20 mouse cellular contexts compared by ENCODE assay signal in the genomic region with DNA sequence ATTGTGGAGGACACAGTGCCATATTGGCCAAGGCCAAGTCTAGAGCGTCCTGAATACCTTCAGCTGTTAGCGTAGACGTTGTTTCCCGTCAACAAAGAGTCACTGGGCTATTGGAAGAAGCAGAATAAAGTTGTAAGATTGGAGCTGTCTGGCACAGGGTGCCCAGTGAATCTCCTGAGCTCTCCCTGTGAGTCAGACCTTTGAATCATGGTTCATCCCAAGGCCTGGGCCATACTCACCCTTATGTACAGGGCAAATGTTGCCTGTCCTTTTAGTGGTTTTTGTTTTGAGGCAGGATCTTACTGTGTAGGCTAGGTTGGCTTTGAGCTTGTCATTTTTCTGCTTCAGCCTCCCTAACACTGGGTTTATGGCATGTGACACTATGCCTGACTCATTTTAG.
A peak's percentile ranks its signal among the peaks of the same experiment; 100 is the strongest.
DNase-seq lines count a peak whose midpoint lies in the region; ATAC-seq and TF ChIP-seq lines count a peak whose summit lies in the region.
"Had no signal": no experiment of that assay in that cellular context is flagged by ENCODE, and none has a peak within 500 bp of the region (broad histone marks: within the 10 kb centered on the region; RNA-seq: fewer than 3 reads in every experiment).

No protein-coding gene starts in this region.

- peaks cover 16 to 57% of the 10 kb centered on the region in 2 experiments; a peak in 3 of 4 replicates for H3K4me1 ChIP-seq in CH12.LX (ENCODE audit: control insufficient read depth in 1 of 2, insufficient read depth in 2 of 2)
- no peaks in the 10 kb centered on the region for H3K4me1 ChIP-seq in forebrain, embryonic 11.5 days (replicated peaks; ENCODE audit: control insufficient read depth, insufficient read depth, low read length)

- peaks cover 7 to 36% of the 10 kb centered on the region in 2 experiments for H3K36me3 ChIP-seq in CH12.LX (replicated peaks in 1 of 2; ENCODE audit: control insufficient read depth in 1 of 2, insufficient read depth in 1 of 2, low read length in 1 of 2)
- no peaks in the 10 kb centered on the region for H3K36me3 ChIP-seq in forebrain, embryonic 11.5 days (ENCODE audit: control insufficient read depth, insufficient read depth, low read length)
- H3K36me3 ChIP-seq: heart, embryonic 15.5 days; intestine, embryonic 15.5 days had no signal

- TF ChIP-seq POLR2A in CH12.LX (IDR thresholded peaks at IDR 0.05; ENCODE audit: low read depth, low read length): no peak

- peak overlapping the region; percentile 71 for H3K27ac ChIP-seq in CH12.LX (ENCODE audit: insufficient read depth, low read depth)
- H3K27ac ChIP-seq in forebrain, embryonic 11.5 days (ENCODE audit: low read depth, low read length): no peak overlapping the region
- H3K27ac ChIP-seq: embryonic facial prominence, embryonic 10.5 days; gastrocnemius, adult 2 months; heart, embryonic 15.5 days; hindbrain, embryonic 10.5 days; hindbrain, embryonic 14.5 days; intestine, embryonic 15.5 days had no signal

- no peaks in the 10 kb centered on the region for H3K79me2 ChIP-seq in CH12.LX (replicated peaks; ENCODE audit: control insufficient read depth, extremely low read depth, insufficient read depth, poor library complexity, severe bottlenecking)

- intact Hi-C loops in left cerebral cortex, postnatal 25 days (cut with DNase I): no loop called here

- ATAC-seq in forebrain, embryonic 11.5 days (replicated peaks; ENCODE audit: low FRiP score): no peak
- ATAC-seq: forebrain, embryonic 14.5 days; intestine, embryonic 15.5 days had no signal

- TF ChIP-seq CTCF in CH12.LX (conservative IDR thresholded peaks at IDR 0.05 in 1 of 2, IDR thresholded peaks at IDR 0.05 in 1 of 2; ENCODE audit: low read depth in 2 of 2, low read length in 2 of 2): no peak

- no peaks in the 10 kb centered on the region for H3K27me3 ChIP-seq in CH12.LX (replicated peaks)
- no peaks in the 10 kb centered on the region for H3K27me3 ChIP-seq in forebrain, embryonic 11.5 days (ENCODE audit: control insufficient read depth, insufficient read depth, low read length)
- H3K27me3 ChIP-seq: heart, embryonic 15.5 days; intestine, embryonic 15.5 days had no signal

- dilution Hi-C loops in CH12.LX (cut with MboI; ENCODE audit: extremely low pct_ligation_motif_present, extremely low pct_unique_long_range_greater_than_20kb, low sequenced_read_pairs): no loop called here

- peak overlapping the region; percentile 60; the same call in 1 of the 2 replicates for H3K4me2 ChIP-seq in CH12.LX (ENCODE audit: insufficient read depth, low read depth, poor library complexity, severe bottlenecking)
- no peak overlapping the region for H3K4me2 ChIP-seq in forebrain, embryonic 11.5 days (ENCODE audit: low read depth, low read length, severe bottlenecking)
- H3K4me2 ChIP-seq: heart, embryonic 11.5 days; heart, embryonic 15.5 days; hindbrain, embryonic 14.5 days; intestine, embryonic 15.5 days had no signal

- DNase-seq in adrenal gland, adult 8-10 months: peak; percentile 32
- DNase-seq in adrenal gland, postnatal 25 days: no peak
- no peak for DNase-seq in CH12.LX (ENCODE audit: extremely low read depth)
- peak; percentile 36 for DNase-seq in adrenal gland, postnatal 14 days
- no peak for DNase-seq in forebrain, embryonic 11.5 days (ENCODE audit: low spot score)
- DNase-seq in left cerebral cortex, postnatal 25 days (ENCODE audit: low spot score in 2 of 2): no peak
- DNase-seq: cerebellum, adult 18-20 months; cerebellum, postnatal 10 days; gastrocnemius, adult 2 months; gastrocnemius, postnatal 25 days; heart, postnatal 14 days; kidney, adult 2 months had no signal

- peaks cover 3% of the 10 kb centered on the region for H3K9me3 ChIP-seq in CH12.LX (replicated peaks; ENCODE audit: low read length)
- no peaks in the 10 kb centered on the region for H3K9me3 ChIP-seq in forebrain, embryonic 11.5 days (ENCODE audit: control insufficient read depth, low read length)
- H3K9me3 ChIP-seq: embryonic facial prominence, embryonic 10.5 days; G1E; heart, embryonic 15.5 days; hindbrain, embryonic 10.5 days; intestine, embryonic 15.5 days had no signal

- TF ChIP-seq RAD21 in CH12.LX (IDR thresholded peaks at IDR 0.05; ENCODE audit: low read depth, low read length): no peak

- TF ChIP-seq EP300 in CH12.LX (IDR thresholded peaks at IDR 0.05; ENCODE audit: low read length): no peak

- no peak overlapping the region for H3K4me3 ChIP-seq in CH12.LX (replicated peaks in 1 of 3; ENCODE audit: low read depth in 2 of 3, low read length in 2 of 3, poor library complexity in 1 of 3)
- no peak overlapping the region for H3K4me3 ChIP-seq in forebrain, embryonic 11.5 days (ENCODE audit: low read depth, low read length)
- H3K4me3 ChIP-seq: embryonic facial prominence, embryonic 10.5 days; gastrocnemius, adult 2 months; heart, embryonic 15.5 days; hindbrain, embryonic 10.5 days; intestine, embryonic 15.5 days had no signal

- H3K9ac ChIP-seq in CH12.LX (ENCODE audit: insufficient read depth, low read depth): no peak overlapping the region
- H3K9ac ChIP-seq in forebrain, embryonic 11.5 days (ENCODE audit: low read length): no peak overlapping the region
- H3K9ac ChIP-seq: heart, embryonic 15.5 days; hindbrain, embryonic 14.5 days; intestine, embryonic 15.5 days had no signal

- in situ Hi-C loops in CH12.LX (cut with MboI; ENCODE audit: low pct_ligation_motif_present, low pct_unique_long_range_greater_than_20kb, low sequenced_read_pairs): loop anchor here (25.0 kb wide), 1 partner anchor 578 kb away; no protein-coding TSS in a partner anchor

- 92% methylated on average over 4 of the region's 4 CpGs for WGBS in forebrain, embryonic 11.5 days

TF ChIP-seq in CH12.LX, 34 proteins besides CTCF, POLR2A, EP300 and RAD21:
- TF ChIP-seq ZKSCAN1 (IDR thresholded peaks at IDR 0.05; ENCODE audit: borderline replicate concordance, low read depth, low read length) (no peak), MAX (IDR thresholded peaks at IDR 0.05; ENCODE audit: low read length) (no peak), E2F4 (IDR thresholded peaks at IDR 0.05; ENCODE audit: insufficient replicate concordance, low read depth, low read length) (no peak), BHLHE40 (IDR thresholded peaks at IDR 0.05; ENCODE audit: low read depth, low read length) (no peak), MAFK (IDR thresholded peaks at IDR 0.05; ENCODE audit: insufficient replicate concordance, low read length) (no peak), NELFE (IDR thresholded peaks at IDR 0.05; ENCODE audit: low read depth, low read length) (no peak), ETS1 (conservative IDR thresholded peaks at IDR 0.05; ENCODE audit: low read depth, low read length) (no peak), GABPA (IDR thresholded peaks at IDR 0.05; ENCODE audit: insufficient replicate concordance, low read depth, low read length) (no peak), RCOR1 (conservative IDR thresholded peaks at IDR 0.05; ENCODE audit: low read depth, low read length) (no peak; the same call in 1 of the 2 replicates), ZMIZ1 (IDR thresholded peaks at IDR 0.05; ENCODE audit: low read depth, low read length) (no peak), MAZ (IDR thresholded peaks at IDR 0.05; ENCODE audit: low read depth, low read length) (no peak), PAX5 (IDR thresholded peaks at IDR 0.05; ENCODE audit: low read length) (no peak), USF2 (conservative IDR thresholded peaks at IDR 0.05; ENCODE audit: low read depth, low read length) (no peak), KAT2A (IDR thresholded peaks at IDR 0.05; ENCODE audit: insufficient replicate concordance, low read length) (no peak), MYC (IDR thresholded peaks at IDR 0.05; ENCODE audit: low read depth, low read length) (no peak), TCF12 (IDR thresholded peaks at IDR 0.05; ENCODE audit: low read depth, low read length) (no peak), CHD2 (IDR thresholded peaks at IDR 0.05; ENCODE audit: low read length) (no peak)

Comparison
In these comparisons a context has a peak if more than half of its experiments do, and no peak if none do; other contexts are left out.
1. DNase-seq: peak in adrenal gland, adult 8-10 months (single experiment) and adrenal gland, postnatal 14 days (single experiment); none in adrenal gland, postnatal 25 days (single experiment), CH12.LX (single experiment), forebrain, embryonic 11.5 days (single experiment) and left cerebral cortex, postnatal 25 days (0 of 2).